Comparison of ENCODE assay signal across 16 mouse cellular contexts in genomic region chr12:16592451-16592850, GRCm38 (mm10). TPM values are rescaled to one million over a fixed set of nuclear protein-coding genes. Genes with fewer than 3 reads are reported as not detected.
DNase-seq lines count a peak whose midpoint lies in the region; ATAC-seq and TF ChIP-seq lines count a peak whose summit lies in the region.
"Had no signal": no experiment of that assay in that cellular context is flagged by ENCODE, and none has a peak within 500 bp of the region (broad histone marks: within the 10 kb centered on the region; RNA-seq: fewer than 3 reads in every experiment).

No protein-coding gene starts in this region.

- intact Hi-C loops in heart, adult 2 months (cut with DNase I): no loop called here
- intact Hi-C loops in left cerebral cortex, postnatal 36 days (cut with DNase I): no loop called here

- no peaks in the 10 kb centered on the region for H3K36me3 ChIP-seq in heart, embryonic 10.5 days
- no peaks in the 10 kb centered on the region for H3K36me3 ChIP-seq in heart, adult 2 months (ENCODE audit: control insufficient read depth, insufficient read depth, low read length)
- H3K36me3 ChIP-seq in midbrain, embryonic 13.5 days: no peaks in the 10 kb centered on the region
- no peaks in the 10 kb centered on the region for H3K36me3 ChIP-seq in midbrain, postnatal 0 days (ENCODE audit: insufficient read depth, low read length)
- H3K36me3 ChIP-seq: embryonic facial prominence, embryonic 15.5 days had no signal

- H3K9me3 ChIP-seq in heart, embryonic 10.5 days: no peaks in the 10 kb centered on the region
- H3K9me3 ChIP-seq in midbrain, embryonic 13.5 days: no peaks in the 10 kb centered on the region
- no peaks in the 10 kb centered on the region for H3K9me3 ChIP-seq in midbrain, postnatal 0 days (ENCODE audit: low read length)
- H3K9me3 ChIP-seq: embryonic facial prominence, embryonic 15.5 days had no signal

- 60% methylated on average over 5 of the region's 5 CpGs for WGBS in heart, embryonic 10.5 days
- 60% methylated on average over 5 of the region's 5 CpGs for WGBS in heart, adult 2 months
- 65% methylated on average over 5 of the region's 5 CpGs for WGBS in midbrain, embryonic 13.5 days
- WGBS in midbrain, postnatal 0 days: 60% methylated on average over 5 of the region's 5 CpGs

- no peak overlapping the region for H3K4me3 ChIP-seq in heart, embryonic 10.5 days
- no peak overlapping the region for H3K4me3 ChIP-seq in heart, adult 2 months
- H3K4me3 ChIP-seq in midbrain, embryonic 13.5 days (replicated peaks): no peak overlapping the region
- no peak overlapping the region for H3K4me3 ChIP-seq in midbrain, postnatal 0 days (ENCODE audit: low read depth, low read length)

- no peaks in the 10 kb centered on the region; the same call in 1 of the 2 replicates for H3K79me2 ChIP-seq in heart, adult 2 months (replicated peaks; ENCODE audit: control insufficient read depth, insufficient read depth, low read length)

- TF ChIP-seq EP300 in heart, adult 2 months (IDR thresholded peaks at IDR 0.05; ENCODE audit: insufficient read depth, low read depth, low read length): no peak

- no peaks in the 10 kb centered on the region for H3K27me3 ChIP-seq in heart, embryonic 10.5 days (ENCODE audit: insufficient read depth, poor library complexity, severe bottlenecking)
- H3K27me3 ChIP-seq in heart, adult 2 months (ENCODE audit: control insufficient read depth, insufficient read depth, low read length): no peaks in the 10 kb centered on the region
- H3K27me3 ChIP-seq in midbrain, embryonic 13.5 days: no peaks in the 10 kb centered on the region
- H3K27me3 ChIP-seq in midbrain, postnatal 0 days (ENCODE audit: insufficient read depth, low read length): no peaks in the 10 kb centered on the region
- H3K27me3 ChIP-seq: embryonic facial prominence, embryonic 15.5 days; Patski had no signal

- TF ChIP-seq POLR2A in heart, adult 2 months (IDR thresholded peaks at IDR 0.05; ENCODE audit: insufficient read depth, low read depth, low read length): no peak

- no peak for TF ChIP-seq CTCF in heart, adult 2 months (IDR thresholded peaks at IDR 0.05)
- no peak for TF ChIP-seq CTCF in midbrain, postnatal 0 days (IDR thresholded peaks at IDR 0.05)

- H3K4me2 ChIP-seq in midbrain, embryonic 13.5 days (replicated peaks): no peak overlapping the region; the same call in 1 of the 2 replicates
- no peak overlapping the region; the same call in 1 of the 2 replicates for H3K4me2 ChIP-seq in midbrain, postnatal 0 days (ENCODE audit: low read depth, low read length, poor library complexity, severe bottlenecking)

- no peak for ATAC-seq in midbrain, embryonic 13.5 days
- no peak for ATAC-seq in midbrain, postnatal 0 days (ENCODE audit: low FRiP score)
- ATAC-seq: activated CD4-positive, CD25-positive, alpha-beta regulatory T cell, adult 4 months had no signal

- H3K9ac ChIP-seq in heart, adult 2 months (ENCODE audit: low read depth, low read length): no peak overlapping the region
- peak overlapping the region; percentile 54; the same call in 1 of the 2 replicates for H3K9ac ChIP-seq in midbrain, embryonic 13.5 days (replicated peaks)
- H3K9ac ChIP-seq in midbrain, postnatal 0 days (replicated peaks; ENCODE audit: low read length, poor library complexity, severe bottlenecking): no peak overlapping the region
- H3K9ac ChIP-seq: embryonic facial prominence, embryonic 15.5 days had no signal

- peak overlapping the region; percentile 81; the same call in 1 of the 2 replicates for H3K27ac ChIP-seq in heart, embryonic 10.5 days
- H3K27ac ChIP-seq in heart, adult 2 months: no peak overlapping the region; the same call in 1 of the 2 replicates
- H3K27ac ChIP-seq in midbrain, embryonic 13.5 days: no peak overlapping the region
- H3K27ac ChIP-seq in midbrain, postnatal 0 days (ENCODE audit: low read depth, low read length): no peak overlapping the region

- no peak for DNase-seq in heart, embryonic 10.5 days (ENCODE audit: low spot score)
- DNase-seq in heart, adult 2 months: no peak
- DNase-seq in midbrain, postnatal 0 days (ENCODE audit: low spot score): no peak
- peak; percentile 35 for DNase-seq in induced T-regulatory cell, adult 2 months (ENCODE audit: low read depth)
- peak; percentile 14 for DNase-seq in naive thymus-derived CD4-positive, alpha-beta T cell, adult 2 months (ENCODE audit: low read depth)
- no peak for DNase-seq in left cerebral cortex, postnatal 36 days (ENCODE audit: low spot score in 2 of 2)
- no peak for DNase-seq in layer of hippocampus, postnatal 36 days
- DNase-seq: B cell, adult 2 months; cerebellum, adult 8-10 months; kidney, adult 8-10 months; kidney, postnatal 25 days; spleen, adult 18-20 months had no signal

- H3K4me1 ChIP-seq in heart, embryonic 10.5 days: peaks cover 50% of the 10 kb centered on the region
- peaks cover 14% of the 10 kb centered on the region for H3K4me1 ChIP-seq in heart, adult 2 months (ENCODE audit: control insufficient read depth, insufficient read depth, low read length)
- H3K4me1 ChIP-seq in midbrain, embryonic 13.5 days (replicated peaks): peaks cover 43% of the 10 kb centered on the region
- H3K4me1 ChIP-seq in midbrain, postnatal 0 days (ENCODE audit: insufficient read depth, low read length): peaks cover 14% of the 10 kb centered on the region

RNA-seq across cellular contexts. Expression of gene Lpin1, which starts 18.3 kb away (rescaled TPM):
- 3.3 and 4.6 TPM in 2 replicates for polyA plus RNA-seq in heart, embryonic 10.5 days (2016; fragmentation: Nextera tagmentation; extraction: Ambion mirVana)
- 100 to 1,000 TPM; 160 to 171 TPM for total RNA-seq in heart, adult 2 months (2021)
- polyA plus RNA-seq in heart, adult 2 months (2012; rRNA removed): 96.8 and 110 TPM in 2 replicates
- 22.0 and 22.8 TPM in 2 replicates for polyA plus RNA-seq in midbrain, embryonic 13.5 days (2015; fragmentation: Nextera tagmentation; extraction: Ambion mirVana)
- 20.5 and 21.6 TPM in 2 replicates for total RNA-seq in midbrain, postnatal 0 days (2014; rRNA removed)
- 11.6 and 12.1 TPM in 2 replicates for polyA plus RNA-seq in midbrain, postnatal 0 days (2015; fragmentation: Nextera tagmentation; extraction: Ambion mirVana)
- 10 to 100 TPM; 19.6 to 23.0 TPM for total RNA-seq in left cerebral cortex, postnatal 36 days (2021)
- total RNA-seq in layer of hippocampus, postnatal 36 days (2021): 10 to 100 TPM; 25.1 to 26.3 TPM

Comparison
In these comparisons a context has a peak if more than half of its experiments do, and no peak if none do; other contexts are left out.
1. DNase-seq: peak in induced T-regulatory cell, adult 2 months (single experiment) and naive thymus-derived CD4-positive, alpha-beta T cell, adult 2 months (single experiment); none in heart, embryonic 10.5 days (single experiment), heart, adult 2 months (0 of 2), midbrain, postnatal 0 days (single experiment), left cerebral cortex, postnatal 36 days (0 of 2) and layer of hippocampus, postnatal 36 days (0 of 2).